Mouse (Mus musculus) liver, embryonic 16.5 days (tissue): ENCODE results near the gene Unc93b1. TPM values are rescaled to one million over a fixed set of nuclear protein-coding genes. Genes with fewer than 3 reads are reported as not detected.
A peak's percentile ranks its signal among the peaks of the same experiment; 100 is the strongest.

Experiments
- ATAC-seq: fragments of 200-750 bp; cut with Nextera tagmentation; 2 replicates; pipeline ENCODE4 v1.8.0; 2017; ENCODE audit warnings: low read depth, mild to moderate bottlenecking, moderate number of reproducible peaks, moderate library complexity
- H3K27ac ChIP-seq: fragments of 300-500 bp; sonication (generic); 2 replicates; pipeline ENCODE4 v1.5.1; 2014; ENCODE audit warnings: mild to moderate bottlenecking, low read length
- H3K27me3 ChIP-seq: fragments of 300-500 bp; sonication (generic); 2 replicates; pipeline ENCODE4 v1.6.1; 2014; ENCODE audit warnings: low read depth, low read length, mixed read lengths; ENCODE audit not compliant: control insufficient read depth, insufficient read depth
- H3K36me3 ChIP-seq: fragments of 300-500 bp; sonication (generic); 2 replicates; pipeline ENCODE4 v1.6.1; 2014; ENCODE audit warnings: mild to moderate bottlenecking; ENCODE audit not compliant: control insufficient read depth, insufficient read depth
- H3K4me1 ChIP-seq: fragments of 300-500 bp; sonication (generic); 2 replicates; pipeline ENCODE4 v1.6.1; 2014; ENCODE audit warnings: low read depth, low read length, mixed read lengths; ENCODE audit not compliant: control insufficient read depth
- H3K4me2 ChIP-seq: fragments of 300-500 bp; sonication (generic); 2 replicates; pipeline ENCODE4 v1.6.1; 2014; ENCODE audit warnings: low read depth, low read length, mixed read lengths
- H3K4me3 ChIP-seq: fragments of 300-500 bp; sonication (generic); 2 replicates; pipeline ENCODE4 v1.5.1; 2014; ENCODE audit warnings: low read depth, mild to moderate bottlenecking, low read length
- H3K9ac ChIP-seq: fragments of 300-500 bp; sonication (generic); 2 replicates; pipeline ENCODE4 v1.6.1; 2014; ENCODE audit warnings: low read depth, low read length
- H3K9me3 ChIP-seq: fragments of 300-500 bp; sonication (generic); replicated peaks from 2 replicates; pipeline ENCODE4 v1.6.1; 2016; ENCODE audit warnings: low read length; ENCODE audit not compliant: control insufficient read depth
- WGBS: fragments of 180-500 bp; shearing (Covaris S2); extraction: QIAGEN DNeasy Blood & Tissue Kit; methylation state at CpG from one replicate; pipeline ENCODE4 v1.1.7; 2014; ENCODE audit not compliant: insufficient replicate concordance; 5-methylcytosine and 5-hydroxymethylcytosine counted together
- polyA plus RNA-seq: library from polyadenylated mRNA; unstranded; fragments of >200 nt; fragmentation: Nextera tagmentation; extraction: Ambion mirVana; gene quantifications from 2 replicates; pipeline ENCODE4 v1.2.1, GENCODE M21; 2015

Gene Unc93b1
- polyA plus RNA-seq, 1 experiment from 2014 or later: 35.8 TPM

DNA sequence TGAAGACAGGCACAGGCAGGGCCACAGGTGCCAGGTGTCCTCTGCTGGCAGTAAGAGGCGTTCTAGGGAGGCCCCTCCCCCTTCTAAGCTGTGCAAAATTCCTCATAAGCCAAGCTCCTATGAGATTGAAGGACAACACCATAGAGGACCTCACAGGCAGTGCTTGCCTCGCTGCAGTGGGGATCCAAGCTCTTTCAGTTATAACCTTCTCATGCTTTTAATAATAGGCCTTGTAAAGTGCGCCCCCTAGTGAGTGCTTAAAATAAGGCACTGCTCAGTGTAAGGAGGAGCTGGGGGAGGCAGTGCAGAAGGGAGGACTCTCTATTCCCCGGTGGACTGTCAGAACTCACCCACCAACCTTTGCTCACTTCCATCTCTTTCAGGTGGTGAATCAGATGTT, 45.3 kb downstream of the Unc93b1 start:
- Histone ChIP-seq H3K9ac (no peak overlapping the region), H3K9me3 (no peaks in the 10 kb centered on the region), H3K4me3 (no peak overlapping the region), H3K36me3 (no peaks in the 10 kb centered on the region), H3K4me1 (peaks cover 5% of the 10 kb centered on the region), H3K27ac (no peak overlapping the region), H3K4me2 (no peak overlapping the region), H3K27me3 (no peaks in the 10 kb centered on the region)
- 14% methylated on average over 4 of the region's 4 CpGs for WGBS
- ATAC-seq: peak; percentile 40; the same call in 1 of the 2 replicates

DNA sequence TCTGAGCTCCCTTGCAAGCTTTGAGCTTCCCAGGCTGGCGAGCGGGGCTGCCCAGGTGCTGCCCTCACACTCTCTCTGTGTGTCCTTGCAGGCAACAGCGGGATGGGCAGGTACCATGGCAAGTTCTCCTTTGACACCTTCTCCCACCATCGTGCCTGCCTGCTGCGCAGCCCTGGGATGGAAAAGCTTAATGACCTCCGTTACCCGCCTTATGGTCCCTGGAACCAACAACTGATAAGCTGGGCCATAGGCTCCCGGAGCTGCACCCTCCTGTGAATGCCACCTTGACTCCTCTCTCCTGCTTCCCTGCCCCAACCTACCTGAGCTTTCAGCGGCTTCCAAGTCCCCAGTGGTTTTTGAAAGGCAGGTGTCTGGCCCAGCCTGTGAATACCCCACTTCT, 45.9 kb downstream of the Unc93b1 start:
- Histone ChIP-seq H3K9ac (no peak overlapping the region), H3K27ac (no peak overlapping the region), H3K9me3 (no peaks in the 10 kb centered on the region), H3K36me3 (no peaks in the 10 kb centered on the region), H3K4me2 (no peak overlapping the region), H3K4me3 (no peak overlapping the region), H3K27me3 (no peaks in the 10 kb centered on the region), H3K4me1 (peaks cover 11% of the 10 kb centered on the region)
- 68% methylated on average over 9 of the region's 9 CpGs for WGBS
- ATAC-seq: no peak

DNA sequence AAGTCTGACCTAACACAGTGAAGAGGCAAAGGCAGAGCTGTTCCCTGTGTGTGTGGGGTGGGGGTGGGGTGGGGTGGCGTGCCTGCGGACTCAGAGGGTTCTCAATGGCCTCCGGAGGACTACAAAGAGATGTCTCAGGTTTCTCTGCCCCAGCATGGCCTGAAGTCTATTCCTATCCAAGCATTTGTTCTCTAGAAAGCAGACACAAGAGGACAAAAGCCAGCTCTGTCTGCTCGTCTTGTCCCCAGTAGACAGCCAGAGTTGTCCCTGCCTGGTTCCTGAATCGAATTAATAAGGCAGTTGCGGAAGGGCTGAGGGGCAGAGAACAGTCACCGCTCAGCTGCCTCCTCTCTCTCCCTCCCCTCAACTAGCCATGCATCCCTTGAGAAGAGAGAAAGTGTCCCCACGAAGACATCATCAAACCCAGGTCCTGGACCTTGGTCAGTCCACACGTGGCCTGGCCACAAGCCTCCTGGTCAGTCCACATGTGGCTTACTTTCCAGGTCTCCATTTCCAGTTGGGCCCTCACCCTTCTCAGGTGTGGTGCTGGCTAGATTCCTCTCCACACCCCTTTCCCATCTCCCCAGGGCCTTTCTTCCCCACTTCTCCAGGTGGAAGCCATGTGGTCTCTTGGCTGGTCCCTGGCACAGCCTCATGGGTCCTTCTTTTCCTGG, 48.7 kb downstream of the Unc93b1 start:
- Histone ChIP-seq H3K4me2 (no peak overlapping the region), H3K27ac (no peak overlapping the region), H3K4me3 (no peak overlapping the region), H3K9me3 (no peaks in the 10 kb centered on the region), H3K9ac (no peak overlapping the region), H3K36me3 (no peaks in the 10 kb centered on the region), H3K4me1 (peaks cover 25% of the 10 kb centered on the region), H3K27me3 (no peaks in the 10 kb centered on the region)
- WGBS: 61% methylated on average over 9 of the region's 9 CpGs
- no peak for ATAC-seq

DNA sequence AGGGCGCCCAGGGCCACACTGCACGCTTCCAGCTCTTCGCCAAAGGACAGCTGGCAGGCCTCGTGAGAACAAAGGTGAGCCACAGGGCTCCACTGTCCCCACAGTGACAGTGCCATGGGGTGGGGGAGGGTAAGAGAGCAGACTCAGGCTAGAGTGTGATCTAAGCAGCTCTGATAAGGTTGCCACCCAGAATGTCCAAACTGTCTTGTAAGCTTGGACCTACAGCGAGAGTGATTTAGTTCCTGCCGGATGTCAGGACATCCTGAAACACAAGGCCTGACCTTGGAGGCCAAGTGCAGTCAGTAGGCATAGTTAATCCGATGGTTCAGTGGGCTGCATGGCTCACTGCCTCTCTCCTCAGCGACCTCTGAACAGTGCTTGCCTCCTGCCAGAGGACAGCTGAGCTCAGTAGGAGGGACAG, 50.3 kb downstream of the Unc93b1 start:
- H3K4me1 ChIP-seq: peaks cover 25% of the 10 kb centered on the region
- WGBS: 15% methylated on average over 8 of the region's 8 CpGs
- no peaks in the 10 kb centered on the region for H3K9me3 ChIP-seq
- H3K4me3 ChIP-seq: no peak overlapping the region
- no peak overlapping the region; the same call in 1 of the 2 replicates for H3K9ac ChIP-seq
- no peaks in the 10 kb centered on the region for H3K27me3 ChIP-seq
- H3K27ac ChIP-seq: peak overlapping the region; percentile 51; the same call in 1 of the 2 replicates
- no peaks in the 10 kb centered on the region for H3K36me3 ChIP-seq
- ATAC-seq: peak; percentile 39
- H3K4me2 ChIP-seq: no peak overlapping the region

DNA sequence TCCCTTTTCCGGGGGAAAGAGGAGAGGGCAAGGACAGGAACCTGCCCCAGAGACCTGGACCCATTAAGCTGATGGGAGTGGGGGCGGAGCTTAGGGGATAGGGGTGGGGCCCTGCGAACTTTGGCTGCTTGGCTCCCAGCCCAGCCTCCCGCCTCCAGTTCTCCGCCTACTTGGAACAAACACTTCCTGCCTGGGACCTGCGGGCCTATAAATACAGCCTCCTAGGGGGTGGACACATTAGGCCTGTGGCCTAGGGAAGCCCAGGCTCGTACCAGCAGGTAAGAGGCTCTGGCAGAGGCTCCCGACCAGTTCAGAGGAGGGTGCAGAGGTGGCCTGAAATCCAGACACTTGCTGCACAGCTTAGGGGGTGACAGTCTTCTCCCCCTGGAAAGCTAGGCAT, 51.3 kb downstream of the Unc93b1 start, which contains the start of gene Acy3:
Gene Acy3, plus strand, starts transcription at position 237 of the 400 bp plus-strand sequence.
- Histone ChIP-seq H3K4me1 (peaks cover 25% of the 10 kb centered on the region), H3K4me2 (peak within 1 kb of the TSS; percentile 4), H3K36me3 (no peaks in the 10 kb centered on the region), H3K4me3 (0 out of 2 replicates have a peak within 1 kb of the TSS, but pooled peaks have one; percentile 2), H3K9me3 (no peaks in the 10 kb centered on the region), H3K9ac (no peak within 1 kb of the TSS; the same call in 1 of the 2 replicates), H3K27me3 (no peaks in the 10 kb centered on the region), H3K27ac (peak within 1 kb of the TSS; percentile 51)
- WGBS: 12% methylated on average over 8 of the region's 8 CpGs
- peak; percentile 82 for ATAC-seq

DNA sequence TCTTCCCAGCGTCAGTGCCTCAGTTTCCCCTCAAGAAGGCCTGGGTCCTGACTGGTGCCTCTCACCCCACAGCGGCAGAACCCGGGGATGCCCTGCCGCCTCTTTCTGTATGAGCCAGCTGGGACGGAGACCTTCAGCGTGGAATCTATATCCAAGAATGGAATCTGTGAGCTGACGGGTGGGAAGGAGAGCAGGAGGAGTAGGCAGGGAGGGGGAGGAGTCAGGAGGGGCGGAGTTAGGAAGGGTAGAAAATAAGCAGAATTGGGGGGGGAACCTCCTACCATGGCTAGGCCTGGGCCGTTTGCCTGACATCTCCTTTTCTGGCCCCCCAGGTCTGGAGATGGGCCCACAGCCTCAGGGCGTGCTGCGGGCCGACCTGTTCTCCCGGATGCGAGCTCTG, 53.1 kb downstream of the Unc93b1 start:
- no peak for ATAC-seq
- WGBS: 80% methylated on average over 14 of the region's 14 CpGs
- Histone ChIP-seq H3K27me3 (no peaks in the 10 kb centered on the region), H3K4me3 (no peak overlapping the region), H3K27ac (no peak overlapping the region), H3K4me2 (no peak overlapping the region), H3K4me1 (peaks cover 25% of the 10 kb centered on the region), H3K9ac (no peak overlapping the region), H3K36me3 (no peaks in the 10 kb centered on the region), H3K9me3 (no peaks in the 10 kb centered on the region)

DNA sequence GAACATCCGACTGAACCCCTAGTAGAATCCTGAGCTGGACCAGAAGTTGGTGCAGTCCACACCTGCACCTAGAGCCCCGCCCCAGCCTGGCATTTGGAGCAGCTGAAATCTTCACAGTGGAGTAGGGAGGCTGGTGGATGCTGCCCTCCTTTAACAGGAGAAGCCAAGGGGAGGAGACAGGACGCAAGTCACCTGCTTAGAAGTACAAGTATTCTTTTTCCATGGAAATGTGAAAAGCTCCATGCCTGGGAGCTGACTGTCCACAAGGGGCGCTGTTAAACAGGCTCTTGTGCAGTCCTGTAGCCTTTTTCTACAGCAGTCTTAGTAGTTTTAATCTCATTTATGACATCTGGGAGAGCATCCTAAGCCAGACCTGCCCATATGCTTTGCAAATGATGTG, 53.8 kb downstream of the Unc93b1 start:
- 80% methylated on average over 4 of the region's 4 CpGs for WGBS
- H3K36me3 ChIP-seq: no peaks in the 10 kb centered on the region
- ATAC-seq: no peak
- no peak overlapping the region for H3K27ac ChIP-seq
- no peak overlapping the region for H3K4me2 ChIP-seq
- no peak overlapping the region for H3K9ac ChIP-seq
- H3K4me1 ChIP-seq: peaks cover 25% of the 10 kb centered on the region
- no peaks in the 10 kb centered on the region for H3K27me3 ChIP-seq
- no peaks in the 10 kb centered on the region for H3K9me3 ChIP-seq
- H3K4me3 ChIP-seq: no peak overlapping the region

DNA sequence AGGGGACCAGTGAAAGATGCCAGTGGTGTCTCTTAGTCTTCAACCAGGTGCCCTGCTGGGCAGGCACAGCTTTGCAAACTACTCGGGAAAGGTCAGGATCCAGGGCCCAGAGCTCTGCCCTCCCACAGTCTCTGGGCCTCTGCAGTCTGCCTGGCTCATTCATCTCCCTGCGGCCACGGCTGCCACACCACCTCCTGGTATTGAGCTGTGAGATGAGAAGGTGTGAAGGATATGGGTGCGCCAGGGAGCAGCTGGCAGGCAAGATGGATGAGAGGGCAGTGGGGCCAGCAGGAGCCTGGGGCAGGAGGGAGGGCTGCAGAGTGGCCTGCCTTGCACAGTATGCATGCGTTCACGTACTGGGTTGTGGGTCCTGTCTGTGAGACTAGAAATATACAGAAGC, 55.8 kb downstream of the Unc93b1 start:
- no peak overlapping the region for H3K4me3 ChIP-seq
- H3K27ac ChIP-seq: no peak overlapping the region
- H3K27me3 ChIP-seq: no peaks in the 10 kb centered on the region
- whole genome bisulfite sequencing: 66% methylated on average over 6 of the region's 6 CpGs
- no peak overlapping the region for H3K9ac ChIP-seq
- H3K4me2 ChIP-seq: no peak overlapping the region
- peaks cover 15% of the 10 kb centered on the region for H3K4me1 ChIP-seq
- ATAC-seq: no peak
- H3K9me3 ChIP-seq: no peaks in the 10 kb centered on the region
- no peaks in the 10 kb centered on the region for H3K36me3 ChIP-seq

DNA sequence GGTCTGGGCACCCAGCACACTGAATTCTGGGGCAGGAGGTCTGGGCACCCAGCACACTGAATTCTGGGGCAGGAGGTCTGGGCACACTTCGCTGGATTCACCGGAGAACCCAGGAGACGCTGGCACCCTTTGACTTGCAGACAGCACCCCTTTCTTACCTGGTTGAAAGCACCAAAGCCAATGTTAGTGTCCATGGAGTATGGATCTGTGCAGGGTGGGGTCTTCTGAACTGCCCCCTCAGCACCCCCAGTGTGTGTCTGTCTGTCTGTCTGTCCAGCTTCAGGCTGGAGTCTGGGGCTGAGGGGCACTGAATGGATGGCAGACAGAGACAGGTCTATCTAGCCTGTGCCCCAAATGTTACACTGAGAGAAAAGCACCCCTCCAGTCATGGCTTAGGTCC, 56.6 kb downstream of the Unc93b1 start:
- no peak overlapping the region for H3K4me2 ChIP-seq
- peaks cover 7% of the 10 kb centered on the region; the same call in 1 of the 2 replicates for H3K4me1 ChIP-seq
- H3K9ac ChIP-seq: no peak overlapping the region
- no peaks in the 10 kb centered on the region for H3K27me3 ChIP-seq
- no peaks in the 10 kb centered on the region for H3K9me3 ChIP-seq
- no peak overlapping the region for H3K4me3 ChIP-seq
- H3K36me3 ChIP-seq: no peaks in the 10 kb centered on the region
- WGBS: 89% methylated on average over 3 of the region's 3 CpGs
- H3K27ac ChIP-seq: no peak overlapping the region
- no peak for ATAC-seq
